Mouse (Mus musculus) neural tube, embryonic 15.5 days (tissue): ENCODE measurements around the gene Gm20388. TPM values are rescaled to one million over a fixed set of nuclear protein-coding genes. Genes with fewer than 3 reads are reported as not detected.

Experiments
- ATAC-seq: fragments of 200-750 bp; cut with Nextera tagmentation; 2 replicates; pipeline ENCODE4 v1.8.0; 2017; ENCODE audit warnings: mild to moderate bottlenecking, moderate TSS enrichment, moderate library complexity; ENCODE audit not compliant: low FRiP score
- H3K27ac ChIP-seq: fragments of 300-500 bp; sonication (generic); replicated peaks from 2 replicates; pipeline ENCODE4 v1.5.1; 2015; ENCODE audit warnings: mild to moderate bottlenecking, inconsistent platforms
- H3K27me3 ChIP-seq: fragments of 300-500 bp; sonication (generic); replicated peaks from 2 replicates; pipeline ENCODE4 v1.6.1; 2015; ENCODE audit warnings: inconsistent platforms
- H3K36me3 ChIP-seq: fragments of 300-500 bp; sonication (generic); 2 replicates; pipeline ENCODE4 v1.6.1; 2015; ENCODE audit warnings: inconsistent platforms
- H3K4me1 ChIP-seq: fragments of 300-500 bp; sonication (generic); 2 replicates; pipeline ENCODE4 v1.6.1; 2015; ENCODE audit warnings: inconsistent platforms
- H3K4me2 ChIP-seq: fragments of 300-500 bp; sonication (generic); 2 replicates; pipeline ENCODE4 v1.6.1; 2015; ENCODE audit warnings: inconsistent platforms, mild to moderate bottlenecking, moderate library complexity
- H3K4me3 ChIP-seq: fragments of 300-500 bp; sonication (generic); replicated peaks from 2 replicates; pipeline ENCODE4 v1.5.1; 2015; ENCODE audit warnings: mild to moderate bottlenecking, inconsistent platforms
- H3K9ac ChIP-seq: fragments of 300-500 bp; sonication (generic); replicated peaks from 2 replicates; pipeline ENCODE4 v1.6.1; 2015; ENCODE audit warnings: mild to moderate bottlenecking, inconsistent platforms
- H3K9me3 ChIP-seq: fragments of 300-500 bp; sonication (generic); replicated peaks from 2 replicates; pipeline ENCODE4 v1.6.1; 2016; ENCODE audit warnings: inconsistent platforms
- WGBS: fragments of 180-500 bp; shearing (Covaris S2); methylation state at CpG from one replicate; pipeline ENCODE4 v1.1.7; 2015; ENCODE audit warnings: mixed read lengths; 5-methylcytosine and 5-hydroxymethylcytosine counted together
- polyA plus RNA-seq: library from polyadenylated mRNA; unstranded; fragments of >200 nt; fragmentation: Nextera tagmentation; extraction: Ambion mirVana; gene quantifications from 2 replicates; pipeline ENCODE4 v1.2.1, GENCODE M21; 2015

Gene Gm20388
- polyA plus RNA-seq, 1 experiment from 2014 or later = not detected

GRCm38 (mm10) chr8:122018046-122018831 lies 2107.6 kb downstream of the Gm20388 start:
- 0 out of 2 replicates have a peak overlapping the region, but pooled peaks have one; percentile 5 for H3K27ac ChIP-seq
- no peak for ATAC-seq
- 77% methylated on average over 22 of the region's 22 CpGs for whole genome bisulfite sequencing

GRCm38 (mm10) chr8:122019162-122019561 lies 2108.5 kb downstream of the Gm20388 start:
- no peak for ATAC-seq
- no peak overlapping the region for H3K4me2 ChIP-seq
- no peak overlapping the region for H3K27ac ChIP-seq
- H3K9me3 ChIP-seq = no peaks in the 10 kb centered on the region
- H3K36me3 ChIP-seq = peaks cover 24% of the 10 kb centered on the region
- peaks cover 5% of the 10 kb centered on the region for H3K4me1 ChIP-seq
- H3K9ac ChIP-seq = no peak overlapping the region
- 93% methylated on average over 1 of the region's 1 CpGs for WGBS
- no peaks in the 10 kb centered on the region for H3K27me3 ChIP-seq
- H3K4me3 ChIP-seq = no peak overlapping the region

More at GRCm38 (mm10) chr8:122018046-122018831, 2107.6 kb downstream of the Gm20388 start:
- Histone ChIP-seq H3K9me3 (no peaks in the 10 kb centered on the region), H3K36me3 (peaks cover 19% of the 10 kb centered on the region; the same call in 1 of the 2 replicates), H3K9ac (no peak overlapping the region), H3K4me3 (no peak overlapping the region), H3K27me3 (no peaks in the 10 kb centered on the region), H3K4me1 (peaks cover 5% of the 10 kb centered on the region), H3K4me2 (no peak overlapping the region)

GRCm38 (mm10) chr8:122020050-122020771 lies 2109.6 kb downstream of the Gm20388 start:
- Histone ChIP-seq H3K4me2 (no peak overlapping the region), H3K9ac (no peak overlapping the region), H3K27me3 (no peaks in the 10 kb centered on the region), H3K9me3 (no peaks in the 10 kb centered on the region), H3K27ac (no peak overlapping the region), H3K4me3 (no peak overlapping the region), H3K36me3 (peaks cover 33% of the 10 kb centered on the region), H3K4me1 (peaks cover 5% of the 10 kb centered on the region)
- ATAC-seq = no peak
- 89% methylated on average over 8 of the region's 8 CpGs for WGBS

DNA sequence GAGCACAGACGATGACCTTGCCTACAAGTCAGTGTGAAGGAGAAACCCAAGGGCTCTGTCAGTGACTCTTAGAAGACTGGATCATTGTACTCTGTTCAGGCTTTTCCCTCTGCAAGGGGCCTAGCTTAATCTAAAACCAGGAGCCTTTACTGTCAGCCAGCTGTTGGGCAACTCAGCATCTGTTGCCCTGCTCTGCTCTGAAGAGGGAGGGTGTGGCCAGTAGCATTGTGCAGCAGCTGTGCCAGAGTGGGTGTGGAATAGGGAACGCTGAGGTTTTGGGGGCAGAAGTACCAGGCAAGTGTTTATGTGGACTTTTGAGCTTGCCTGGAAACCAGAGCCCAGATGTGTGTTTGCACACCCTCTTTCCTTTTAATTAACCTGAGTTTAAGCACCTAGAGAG lies 2111.1 kb downstream of the Gm20388 start:
- no peaks in the 10 kb centered on the region for H3K27me3 ChIP-seq
- WGBS = 82% methylated on average over 2 of the region's 2 CpGs
- H3K36me3 ChIP-seq = peaks cover 44% of the 10 kb centered on the region
- no peak overlapping the region for H3K4me2 ChIP-seq
- no peak overlapping the region for H3K4me3 ChIP-seq
- ATAC-seq = no peak
- H3K4me1 ChIP-seq = peaks cover 5% of the 10 kb centered on the region; the same call in 1 of the 2 replicates
- H3K27ac ChIP-seq = no peak overlapping the region
- H3K9me3 ChIP-seq = no peaks in the 10 kb centered on the region
- no peak overlapping the region for H3K9ac ChIP-seq

GRCm38 (mm10) chr8:122022274-122022673 lies 2111.6 kb downstream of the Gm20388 start:
- no peak overlapping the region for H3K27ac ChIP-seq
- H3K4me2 ChIP-seq = no peak overlapping the region
- H3K36me3 ChIP-seq = peaks cover 44% of the 10 kb centered on the region
- ATAC-seq = no peak
- peaks cover 5% of the 10 kb centered on the region; the same call in 1 of the 2 replicates for H3K4me1 ChIP-seq
- 82% methylated on average over 6 of the region's 6 CpGs for WGBS
- H3K9me3 ChIP-seq = no peaks in the 10 kb centered on the region
- H3K4me3 ChIP-seq = no peak overlapping the region
- H3K9ac ChIP-seq = no peak overlapping the region
- H3K27me3 ChIP-seq = no peaks in the 10 kb centered on the region

DNA sequence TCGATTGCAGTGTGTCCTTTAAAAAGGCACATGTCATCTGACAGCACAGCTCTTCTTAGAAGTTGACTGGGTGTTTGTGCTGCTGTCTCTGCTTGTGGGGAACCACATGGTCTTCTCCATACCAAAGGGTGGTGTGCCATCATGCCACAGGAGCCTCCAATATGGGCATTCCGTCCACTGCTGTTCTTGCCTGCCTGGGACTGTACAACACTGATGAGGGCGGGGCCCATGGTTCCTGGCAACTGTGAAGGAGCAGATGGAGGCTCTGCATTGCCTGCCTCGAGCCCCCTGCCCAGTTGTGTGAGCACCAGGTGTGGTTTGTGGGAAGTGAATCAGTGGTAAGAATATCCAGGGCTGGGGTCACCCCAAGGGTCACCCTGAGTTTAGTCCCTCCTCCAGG lies 2112.1 kb downstream of the Gm20388 start:
- Histone ChIP-seq H3K4me1 (peaks cover 5% of the 10 kb centered on the region; the same call in 1 of the 2 replicates), H3K27ac (no peak overlapping the region), H3K36me3 (peaks cover 43% of the 10 kb centered on the region), H3K9me3 (no peaks in the 10 kb centered on the region), H3K4me2 (no peak overlapping the region), H3K9ac (no peak overlapping the region), H3K27me3 (no peaks in the 10 kb centered on the region), H3K4me3 (no peak overlapping the region)
- no peak for ATAC-seq
- WGBS = 76% methylated on average over 4 of the region's 4 CpGs

GRCm38 (mm10) chr8:122025546-122025945 lies 2114.9 kb downstream of the Gm20388 start:
- WGBS = 90% methylated on average over 9 of the region's 9 CpGs
- no peaks in the 10 kb centered on the region for H3K9me3 ChIP-seq
- no peak for ATAC-seq

GRCm38 (mm10) chr8:122028116-122028515 lies 2117.5 kb downstream of the Gm20388 start:
- WGBS = 88% methylated on average over 4 of the region's 4 CpGs
- H3K4me3 ChIP-seq = no peak overlapping the region
- no peak overlapping the region for H3K27ac ChIP-seq
- no peaks in the 10 kb centered on the region for H3K9me3 ChIP-seq
- no peaks in the 10 kb centered on the region for H3K27me3 ChIP-seq
- peaks cover 33% of the 10 kb centered on the region for H3K36me3 ChIP-seq
- peaks cover 23% of the 10 kb centered on the region for H3K4me1 ChIP-seq
- no peak for ATAC-seq
- H3K4me2 ChIP-seq = no peak overlapping the region
- no peak overlapping the region for H3K9ac ChIP-seq

More at GRCm38 (mm10) chr8:122025546-122025945, 2114.9 kb downstream of the Gm20388 start:
- H3K27ac ChIP-seq = no peak overlapping the region
- no peak overlapping the region for H3K4me2 ChIP-seq
- no peak overlapping the region for H3K4me3 ChIP-seq
- no peaks in the 10 kb centered on the region for H3K27me3 ChIP-seq
- H3K4me1 ChIP-seq = peaks cover 1% of the 10 kb centered on the region
- no peak overlapping the region for H3K9ac ChIP-seq
- H3K36me3 ChIP-seq = peaks cover 36% of the 10 kb centered on the region

DNA sequence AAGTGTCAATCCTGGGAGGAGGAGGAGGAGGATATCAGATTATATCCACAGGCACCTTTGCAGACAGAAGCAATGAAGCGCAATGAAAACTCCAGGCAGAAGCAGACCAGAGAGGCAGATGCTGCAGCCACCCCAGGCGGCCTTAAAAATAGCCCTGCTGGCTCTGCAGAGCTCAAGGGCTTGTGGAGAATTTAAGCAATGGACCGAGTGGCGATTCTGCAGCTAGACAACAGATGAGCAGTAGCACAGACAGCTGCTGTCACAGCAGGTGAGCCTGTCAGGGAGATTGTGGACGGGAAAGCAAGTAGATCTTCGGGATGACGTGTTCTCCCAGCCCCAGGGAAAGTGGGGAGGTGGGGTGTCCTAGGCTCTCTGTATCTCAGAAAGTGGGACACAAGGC lies 2120.3 kb downstream of the Gm20388 start:
- no peaks in the 10 kb centered on the region for H3K27me3 ChIP-seq
- H3K4me1 ChIP-seq = peaks cover 23% of the 10 kb centered on the region
- WGBS = 29% methylated on average over 7 of the region's 7 CpGs
- H3K4me3 ChIP-seq = no peak overlapping the region
- peaks cover 13% of the 10 kb centered on the region for H3K36me3 ChIP-seq
- 0 out of 2 replicates have a peak overlapping the region, but pooled peaks have one; percentile 11 for H3K9ac ChIP-seq
- H3K9me3 ChIP-seq = no peaks in the 10 kb centered on the region
- ATAC-seq = no peak
- no peak overlapping the region for H3K27ac ChIP-seq
- H3K4me2 ChIP-seq = no peak overlapping the region

DNA sequence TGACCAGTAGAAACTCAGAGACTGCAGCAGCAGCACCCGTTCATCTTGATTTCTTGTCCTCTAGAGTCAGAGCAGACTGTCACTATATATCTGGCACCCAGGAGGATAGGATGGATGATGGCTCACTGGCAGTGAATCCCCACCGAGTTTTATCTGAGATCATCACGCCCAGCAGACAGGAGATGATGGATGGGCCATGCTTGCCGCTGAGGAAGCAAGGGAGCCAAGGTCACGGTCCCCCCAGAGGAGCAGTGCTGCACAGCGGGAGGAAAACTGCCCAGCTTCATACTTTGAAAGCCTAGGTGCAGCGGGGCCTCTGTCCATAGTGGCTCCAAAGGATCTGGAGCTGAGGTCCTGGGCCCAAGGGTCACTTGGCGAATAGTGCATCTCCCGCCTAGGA lies 2122.1 kb downstream of the Gm20388 start:
- Histone ChIP-seq H3K9me3 (no peaks in the 10 kb centered on the region), H3K4me3 (no peak overlapping the region), H3K27me3 (no peaks in the 10 kb centered on the region), H3K4me1 (peaks cover 23% of the 10 kb centered on the region), H3K27ac (peak overlapping the region; percentile 54), H3K9ac (no peak overlapping the region), H3K36me3 (no peaks in the 10 kb centered on the region), H3K4me2 (no peak overlapping the region)
- peak; percentile 45; the same call in 1 of the 2 replicates for ATAC-seq
- WGBS = 42% methylated on average over 9 of the region's 9 CpGs

DNA sequence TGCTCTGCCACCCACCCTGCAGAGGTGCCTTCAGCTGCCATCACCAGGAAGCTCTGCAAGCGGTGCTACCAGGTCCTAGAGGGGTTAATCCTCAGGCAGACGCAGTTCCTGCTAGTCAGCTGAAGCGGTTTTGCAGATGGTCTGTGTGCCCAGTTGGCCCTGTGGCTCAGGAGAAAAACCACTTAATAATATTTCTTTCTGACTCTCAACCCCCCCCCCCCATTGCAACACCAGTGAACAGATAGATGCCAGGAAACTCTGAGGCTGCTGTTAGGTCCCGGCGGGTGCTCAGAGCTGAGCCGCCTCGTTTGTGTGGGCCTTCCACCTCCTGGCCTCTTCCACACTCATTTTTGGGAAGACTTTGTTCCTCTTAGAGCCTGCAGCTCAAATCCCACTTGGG lies 2124.9 kb downstream of the Gm20388 start:
- no peak for ATAC-seq
- no peak overlapping the region for H3K27ac ChIP-seq
- no peak overlapping the region for H3K9ac ChIP-seq
- 81% methylated on average over 7 of the region's 7 CpGs for WGBS
- H3K4me1 ChIP-seq = peaks cover 22% of the 10 kb centered on the region
- H3K9me3 ChIP-seq = no peaks in the 10 kb centered on the region
- H3K36me3 ChIP-seq = no peaks in the 10 kb centered on the region
- no peak overlapping the region for H3K4me3 ChIP-seq
- H3K27me3 ChIP-seq = no peaks in the 10 kb centered on the region
- no peak overlapping the region for H3K4me2 ChIP-seq

GRCm38 (mm10) chr8:122036325-122036724 lies 2125.7 kb downstream of the Gm20388 start:
- H3K9ac ChIP-seq = no peak overlapping the region
- H3K36me3 ChIP-seq = no peaks in the 10 kb centered on the region
- no peak for ATAC-seq
- H3K4me3 ChIP-seq = no peak overlapping the region
- no peaks in the 10 kb centered on the region for H3K27me3 ChIP-seq
- peaks cover 14% of the 10 kb centered on the region for H3K4me1 ChIP-seq
- no peak overlapping the region for H3K4me2 ChIP-seq
- WGBS = 81% methylated on average over 6 of the region's 6 CpGs
- no peaks in the 10 kb centered on the region for H3K9me3 ChIP-seq
- H3K27ac ChIP-seq = no peak overlapping the region
